Mouse (Mus musculus): ENCODE data around the gene Mtch2. TPM values are rescaled to one million over a fixed set of nuclear protein-coding genes. Genes with fewer than 3 reads are reported as not detected.
"Not testable (repeated sequence)": the region's sequence is repeated elsewhere in the genome, so short reads cannot be mapped to it uniquely, and the experiment has no call there.

Gene Mtch2
- polyA plus RNA-seq, 1 experiment from 2014 or later, result 228 TPM

- Histone ChIP-seq H3K9ac (no peak overlapping the region), H3K27me3 (ENCODE audit: insufficient read depth, low read length) (no peaks in the 10 kb centered on the region), H3K36me3 (ENCODE audit: insufficient read depth) (no peaks in the 10 kb centered on the region), H3K27ac (ENCODE audit: low read depth) (no peak overlapping the region), H3K9me3 (ENCODE audit: low read depth, low read length) (no peaks in the 10 kb centered on the region), H3K4me2 (no peak overlapping the region), H3K4me1 (ENCODE audit: insufficient read depth) (no peaks in the 10 kb centered on the region), H3K4me3 (ENCODE audit: low read depth, low read length) (no peak overlapping the region)
- TF ChIP-seq CTCF (IDR thresholded peaks at IDR 0.05; ENCODE audit: low read depth), result no peak
- no peak for DNase-seq
- no peak for ATAC-seq (ENCODE audit: insufficient read depth)
- WGBS, result 85% methylated on average over 2 of the region's 2 CpGs
Measured at GRCm38 (mm10) chr2:90822978-90823377, 24.0 kb upstream of the Mtch2 start.

- ATAC-seq (ENCODE audit: insufficient read depth) (no peak), DNase-seq (no peak)
- Histone ChIP-seq H3K4me3 (ENCODE audit: low read depth, low read length) (no peak overlapping the region), H3K27me3 (ENCODE audit: insufficient read depth, low read length) (no peaks in the 10 kb centered on the region), H3K9ac (no peak overlapping the region), H3K9me3 (ENCODE audit: low read depth, low read length) (no peaks in the 10 kb centered on the region), H3K4me2 (no peak overlapping the region), H3K27ac (ENCODE audit: low read depth) (no peak overlapping the region), H3K36me3 (ENCODE audit: insufficient read depth) (no peaks in the 10 kb centered on the region), H3K4me1 (ENCODE audit: insufficient read depth) (no peaks in the 10 kb centered on the region)
- TF ChIP-seq CTCF (IDR thresholded peaks at IDR 0.05; ENCODE audit: low read depth), result no peak
- WGBS, result 83% methylated on average over 6 of the region's 6 CpGs
Measured at GRCm38 (mm10) chr2:90823781-90824180, 23.2 kb upstream of the Mtch2 start.

GRCm38 (mm10) chr2:90824528-90824927 is 22.4 kb upstream of the Mtch2 start:
- not testable (repeated sequence) for H3K4me2 ChIP-seq; H3K36me3 ChIP-seq (ENCODE audit: insufficient read depth); H3K27me3 ChIP-seq (ENCODE audit: insufficient read depth, low read length); DNase-seq; H3K4me3 ChIP-seq (ENCODE audit: low read depth, low read length); H3K9ac ChIP-seq; H3K4me1 ChIP-seq (ENCODE audit: insufficient read depth); ATAC-seq (ENCODE audit: insufficient read depth); H3K9me3 ChIP-seq (ENCODE audit: low read depth, low read length); H3K27ac ChIP-seq (ENCODE audit: low read depth)
- WGBS, result 64% methylated on average over 10 of the region's 10 CpGs

- Histone ChIP-seq H3K4me3 (ENCODE audit: low read depth, low read length) (no peak overlapping the region), H3K9me3 (ENCODE audit: low read depth, low read length) (no peaks in the 10 kb centered on the region), H3K4me2 (no peak overlapping the region), H3K36me3 (ENCODE audit: insufficient read depth) (no peaks in the 10 kb centered on the region), H3K9ac (no peak overlapping the region), H3K4me1 (ENCODE audit: insufficient read depth) (no peaks in the 10 kb centered on the region), H3K27me3 (ENCODE audit: insufficient read depth, low read length) (no peaks in the 10 kb centered on the region), H3K27ac (ENCODE audit: low read depth) (no peak overlapping the region)
- no peak for TF ChIP-seq CTCF (IDR thresholded peaks at IDR 0.05; ENCODE audit: low read depth)
- DNase-seq, result peak; percentile 31
- 57% methylated on average over 11 of the region's 11 CpGs for WGBS
- peak; percentile 31; the same call in 1 of the 2 replicates for ATAC-seq (ENCODE audit: insufficient read depth)
Measured at GRCm38 (mm10) chr2:90825515-90826172, 21.3 kb upstream of the Mtch2 start.

- 50% methylated on average over 7 of the region's 7 CpGs for WGBS
- DNase-seq (no peak), ATAC-seq (ENCODE audit: insufficient read depth) (no peak)
- Histone ChIP-seq H3K9ac (no peak overlapping the region), H3K4me1 (ENCODE audit: insufficient read depth) (no peaks in the 10 kb centered on the region), H3K4me2 (no peak overlapping the region), H3K27me3 (ENCODE audit: insufficient read depth, low read length) (no peaks in the 10 kb centered on the region), H3K9me3 (ENCODE audit: low read depth, low read length) (no peaks in the 10 kb centered on the region), H3K27ac (ENCODE audit: low read depth) (no peak overlapping the region), H3K36me3 (ENCODE audit: insufficient read depth) (no peaks in the 10 kb centered on the region), H3K4me3 (ENCODE audit: low read depth, low read length) (no peak overlapping the region)
- no peak for TF ChIP-seq CTCF (IDR thresholded peaks at IDR 0.05; ENCODE audit: low read depth)
Measured at GRCm38 (mm10) chr2:90828739-90829138, 18.2 kb upstream of the Mtch2 start.

- Histone ChIP-seq H3K9ac (no peak overlapping the region), H3K27ac (ENCODE audit: low read depth) (no peak overlapping the region), H3K4me3 (ENCODE audit: low read depth, low read length) (no peak overlapping the region), H3K27me3 (ENCODE audit: insufficient read depth, low read length) (no peaks in the 10 kb centered on the region), H3K4me2 (no peak overlapping the region), H3K4me1 (ENCODE audit: insufficient read depth) (no peaks in the 10 kb centered on the region), H3K9me3 (ENCODE audit: low read depth, low read length) (no peaks in the 10 kb centered on the region), H3K36me3 (ENCODE audit: insufficient read depth) (no peaks in the 10 kb centered on the region)
- DNase-seq, result no peak
- WGBS, result 69% methylated on average over 5 of the region's 5 CpGs
- no peak for TF ChIP-seq CTCF (IDR thresholded peaks at IDR 0.05; ENCODE audit: low read depth)
- no peak for ATAC-seq (ENCODE audit: insufficient read depth)
Measured at GRCm38 (mm10) chr2:90833502-90833901, 13.5 kb upstream of the Mtch2 start.

GRCm38 (mm10) chr2:90838621-90839020 is 8.3 kb upstream of the Mtch2 start:
- WGBS, result 78% methylated on average over 2 of the region's 2 CpGs
- no peak for DNase-seq
- no peak for ATAC-seq (ENCODE audit: insufficient read depth)

More at GRCm38 (mm10) chr2:90838621-90839020, 8.3 kb upstream of the Mtch2 start:
- Histone ChIP-seq H3K27me3 (ENCODE audit: insufficient read depth, low read length) (no peaks in the 10 kb centered on the region), H3K4me1 (ENCODE audit: insufficient read depth) (no peaks in the 10 kb centered on the region), H3K36me3 (ENCODE audit: insufficient read depth) (no peaks in the 10 kb centered on the region), H3K27ac (ENCODE audit: low read depth) (no peak overlapping the region), H3K9me3 (ENCODE audit: low read depth, low read length) (no peaks in the 10 kb centered on the region), H3K9ac (no peak overlapping the region), H3K4me2 (no peak overlapping the region), H3K4me3 (ENCODE audit: low read depth, low read length) (no peak overlapping the region)
- no peak for TF ChIP-seq CTCF (IDR thresholded peaks at IDR 0.05; ENCODE audit: low read depth)

Measured in lung, embryonic 14.5 days (tissue).